Mouse (Mus musculus): ENCODE results near the gene Paf1. TPM values are rescaled to one million over a fixed set of nuclear protein-coding genes. Genes with fewer than 3 reads are reported as not detected.
A peak's percentile ranks its signal among the peaks of the same experiment; 100 is the strongest.

Paf1 gene
- 80.7 and 92.7 TPM in 2 replicates for total RNA-seq (2021)
- long read RNA-seq, transcript Paf1-201 (14 exons, 2,003 nt): major isoform, 21 of 35 reads
- long read RNA-seq, partial matches to known transcripts: 9 of 35 reads
- long read RNA-seq, other reads (novel, unspliced or antisense): 5 of 35 reads

GRCm38 (mm10) chr7:28392429-28393271, at the start of gene Paf1, which contains the start of gene Med29:
Paf1 (plus strand) TSS chr7:28392951.
Med29 (minus strand) TSS chr7:28392708.
- DNase-seq: peak; percentile 91

- peak; percentile 66 for DNase-seq
These were observed 48.1 kb upstream of the Paf1 start for GRCm38 (mm10) chr7:28344637-28345036.

GRCm38 (mm10) chr7:28347746-28348145, 45.0 kb upstream of the Paf1 start:
- peak; percentile 73 for DNase-seq

- DNase-seq: no peak
These were observed 44.1 kb upstream of the Paf1 start for GRCm38 (mm10) chr7:28348601-28349000.

- peak; percentile 99 for DNase-seq
These were observed 42.4 kb upstream of the Paf1 start, which contains the start of gene Rps16 for GRCm38 (mm10) chr7:28350155-28350883. Rps16 (plus strand) TSS chr7:28350652.

- DNase-seq: no peak
These were observed 41.0 kb upstream of the Paf1 start for GRCm38 (mm10) chr7:28351676-28352191.

GRCm38 (mm10) chr7:28353267-28353666, 39.5 kb upstream of the Paf1 start:
- no peak for DNase-seq

- no peak for DNase-seq
These were observed 38.6 kb upstream of the Paf1 start for GRCm38 (mm10) chr7:28354113-28354581.

GRCm38 (mm10) chr7:28354596-28354995, 38.2 kb upstream of the Paf1 start:
- no peak for DNase-seq

- DNase-seq: no peak
These were observed 37.5 kb upstream of the Paf1 start for GRCm38 (mm10) chr7:28355221-28355620.

- no peak for DNase-seq
These were observed 35.8 kb upstream of the Paf1 start for GRCm38 (mm10) chr7:28356981-28357380.

GRCm38 (mm10) chr7:28357984-28358383, 34.8 kb upstream of the Paf1 start:
- no peak for DNase-seq

- DNase-seq: no peak
These were observed 34.3 kb upstream of the Paf1 start for GRCm38 (mm10) chr7:28358431-28358830.

- DNase-seq: no peak
These were observed 32.9 kb upstream of the Paf1 start for GRCm38 (mm10) chr7:28359854-28360253.

GRCm38 (mm10) chr7:28360291-28360690, 32.5 kb upstream of the Paf1 start:
- no peak for DNase-seq

- DNase-seq: no peak
These were observed 31.0 kb upstream of the Paf1 start for GRCm38 (mm10) chr7:28361647-28362341.

GRCm38 (mm10) chr7:28362441-28363060, 30.2 kb upstream of the Paf1 start:
- DNase-seq: no peak

- DNase-seq: no peak
These were observed 25.0 kb upstream of the Paf1 start for GRCm38 (mm10) chr7:28367663-28368275.

GRCm38 (mm10) chr7:28368276-28368920, 24.4 kb upstream of the Paf1 start:
- DNase-seq: no peak

- no peak for DNase-seq
These were observed 22.7 kb upstream of the Paf1 start for GRCm38 (mm10) chr7:28370051-28370450.

All from adrenal gland, postnatal 25 days (tissue).